Mouse (Mus musculus): ENCODE measurements at regions not wholly inside any gene's neighbourhood (a gene's known extent, or its start where the extent isn't known, plus 50 kb on each side); places are given as distances from the start of the nearest gene placed in this dataset.

DNA sequence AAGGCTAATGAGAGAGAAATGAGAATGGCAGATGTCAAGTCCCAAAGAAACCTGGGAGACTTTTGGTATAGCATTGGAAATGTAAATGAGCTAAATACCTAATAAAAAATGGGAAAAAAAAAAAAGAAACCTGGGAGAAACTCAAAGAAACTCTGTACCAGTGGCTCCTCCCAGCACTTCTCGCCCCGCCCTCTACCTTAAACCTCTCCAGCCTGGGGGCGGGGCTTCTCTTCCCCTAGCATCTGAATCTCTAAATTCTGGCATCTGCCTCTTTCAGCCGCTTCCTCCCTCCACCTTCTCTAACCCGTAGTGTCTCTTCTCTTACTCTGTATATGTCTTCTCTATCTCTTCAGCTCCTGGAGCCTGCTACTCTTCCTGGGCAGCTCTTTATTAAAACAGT is 53.2 kb downstream of the Gpr6 start:
- peak; percentile 39 for DNase-seq

DNA sequence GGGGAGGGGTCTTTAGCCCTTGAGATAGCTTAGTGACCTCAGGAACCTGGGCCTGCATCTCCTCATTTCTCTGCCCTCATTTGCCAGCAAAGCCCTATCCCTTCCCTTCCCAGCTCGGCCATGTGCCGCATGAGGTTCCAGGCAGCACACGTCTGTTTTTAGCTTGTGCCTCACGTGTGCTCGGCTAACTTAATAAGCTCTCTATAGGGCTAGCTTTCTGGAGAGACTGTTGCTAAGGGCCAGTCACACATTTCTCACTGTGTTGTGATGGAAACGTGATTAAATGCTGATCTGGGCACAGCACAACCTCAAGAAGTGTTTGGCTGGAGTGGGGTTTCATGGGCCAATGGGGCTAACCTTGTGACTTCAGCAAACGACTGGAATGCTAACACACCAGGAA is 55.5 kb downstream of the Gpr6 start:
- DNase-seq: peak; percentile 18

DNA sequence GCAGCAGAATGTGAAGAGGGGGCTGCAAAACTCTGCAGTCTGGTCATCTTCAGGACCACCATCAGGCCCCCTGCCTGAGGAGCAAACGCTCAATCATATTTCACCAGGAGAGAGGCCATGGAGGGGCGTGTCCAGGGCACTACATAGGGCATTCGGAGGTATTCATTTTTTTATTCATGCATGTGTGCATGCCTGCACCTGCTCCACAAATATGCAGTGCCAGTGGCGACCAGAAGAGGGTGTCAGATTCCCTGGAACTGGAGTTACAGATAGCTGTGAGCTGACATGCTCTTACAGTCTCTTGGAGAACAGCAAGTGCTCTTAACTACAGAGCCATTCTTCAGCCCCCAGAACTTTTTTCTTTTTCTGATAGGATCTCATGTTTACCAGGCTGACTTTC is 56.4 kb downstream of the Gpr6 start:
- peak; percentile 89 for DNase-seq

DNA sequence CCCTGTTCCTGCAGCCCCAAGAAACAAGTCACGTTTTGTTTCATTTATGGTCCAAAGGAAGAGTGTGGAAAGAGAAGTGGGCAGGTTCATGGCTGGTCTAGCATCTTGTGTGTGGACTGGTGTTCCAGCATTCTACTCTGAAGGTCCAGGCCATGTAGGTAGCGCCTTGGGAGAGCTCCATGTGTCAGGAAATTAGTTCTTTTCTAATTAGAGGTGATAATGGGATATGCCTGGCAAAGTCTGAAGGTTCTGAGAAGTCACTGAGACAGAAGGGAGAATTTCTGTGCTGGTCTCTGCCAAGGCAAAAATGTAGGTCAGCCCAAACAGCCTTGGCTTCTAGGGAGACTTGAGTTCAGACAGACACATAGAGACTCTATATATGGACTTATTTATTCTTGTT is 61.5 kb downstream of the Gpr6 start:
- peak; percentile 27 for DNase-seq

DNA sequence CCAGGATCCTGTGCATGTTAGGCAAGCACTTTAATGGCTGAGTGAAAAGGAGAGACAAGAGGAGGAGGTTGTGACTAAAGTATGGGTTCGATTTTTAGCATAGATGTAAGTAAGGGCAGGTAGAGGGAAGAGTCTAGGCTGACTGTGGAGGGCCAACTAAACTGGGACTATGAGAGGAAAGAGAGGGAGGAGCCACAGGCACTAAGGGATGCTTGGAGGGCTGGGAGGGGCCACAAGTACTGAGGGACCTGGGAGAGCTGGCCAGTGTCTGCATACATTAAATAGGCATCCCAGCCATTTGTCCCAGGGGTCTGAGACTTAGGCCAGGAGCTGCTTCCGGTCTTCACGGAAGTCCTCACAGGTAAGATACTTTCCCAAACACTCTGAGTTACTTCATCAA is 64.2 kb downstream of the Gpr6 start:
- no peak for DNase-seq

DNA sequence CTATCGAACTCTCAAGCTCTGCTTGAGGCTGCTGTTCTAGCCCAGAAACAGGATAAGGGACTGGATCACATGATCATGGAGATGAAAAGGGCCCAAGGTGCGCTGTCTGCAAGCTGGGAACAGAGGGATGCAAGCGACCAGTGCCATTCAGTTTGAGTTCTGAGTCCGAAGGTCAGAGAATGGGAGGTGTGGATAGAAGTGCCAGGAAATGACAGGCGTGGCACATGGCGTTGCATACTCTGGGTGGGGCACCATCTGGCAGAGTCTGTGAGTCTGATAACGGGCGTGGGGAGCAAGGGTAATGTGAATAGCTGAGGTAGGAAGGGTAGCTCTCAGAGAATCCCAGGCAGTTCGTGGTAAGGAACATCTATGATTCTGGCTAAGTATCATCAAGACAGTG is 65.5 kb downstream of the Gpr6 start:
- DNase-seq: no peak

DNA sequence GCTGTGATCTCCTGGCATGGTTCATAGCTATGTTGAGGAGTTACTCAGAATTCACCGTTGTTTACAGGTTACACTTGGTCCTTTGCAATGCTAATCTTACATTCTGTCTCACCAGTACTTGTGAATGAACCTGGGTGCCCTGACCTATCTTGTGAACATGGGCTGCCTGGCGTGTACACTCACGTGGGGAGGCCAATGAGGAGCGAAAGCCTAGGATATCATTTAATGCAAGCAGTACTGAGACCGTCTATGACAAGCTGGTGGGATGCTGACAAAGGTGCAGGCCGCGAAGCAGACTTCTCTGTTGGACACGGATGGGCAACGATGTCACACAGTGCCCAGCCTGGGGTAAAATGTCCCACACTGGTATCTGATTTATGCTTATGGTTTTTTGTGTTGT is 66.3 kb downstream of the Gpr6 start:
- DNase-seq: peak; percentile 85

DNA sequence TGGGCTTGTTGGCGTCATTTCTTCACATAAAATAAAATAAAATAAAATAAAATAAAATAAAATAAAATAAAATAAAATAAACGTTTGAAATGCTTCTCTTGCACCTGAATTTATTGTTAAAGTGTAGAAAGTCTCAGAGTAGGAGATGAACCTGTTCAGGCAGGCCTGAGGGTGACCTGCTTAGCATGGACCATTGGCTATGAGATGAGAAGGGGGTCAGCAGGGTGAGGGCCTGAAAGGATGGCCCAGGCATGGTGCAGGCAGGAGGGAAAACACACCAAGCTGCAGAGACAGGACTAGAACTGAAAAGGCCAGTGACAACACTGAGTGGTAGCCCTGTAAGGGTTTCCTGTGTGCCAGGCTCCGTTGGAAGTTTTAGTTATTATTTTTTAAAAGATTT is 67.3 kb downstream of the Gpr6 start:
- peak; percentile 69 for DNase-seq

DNA sequence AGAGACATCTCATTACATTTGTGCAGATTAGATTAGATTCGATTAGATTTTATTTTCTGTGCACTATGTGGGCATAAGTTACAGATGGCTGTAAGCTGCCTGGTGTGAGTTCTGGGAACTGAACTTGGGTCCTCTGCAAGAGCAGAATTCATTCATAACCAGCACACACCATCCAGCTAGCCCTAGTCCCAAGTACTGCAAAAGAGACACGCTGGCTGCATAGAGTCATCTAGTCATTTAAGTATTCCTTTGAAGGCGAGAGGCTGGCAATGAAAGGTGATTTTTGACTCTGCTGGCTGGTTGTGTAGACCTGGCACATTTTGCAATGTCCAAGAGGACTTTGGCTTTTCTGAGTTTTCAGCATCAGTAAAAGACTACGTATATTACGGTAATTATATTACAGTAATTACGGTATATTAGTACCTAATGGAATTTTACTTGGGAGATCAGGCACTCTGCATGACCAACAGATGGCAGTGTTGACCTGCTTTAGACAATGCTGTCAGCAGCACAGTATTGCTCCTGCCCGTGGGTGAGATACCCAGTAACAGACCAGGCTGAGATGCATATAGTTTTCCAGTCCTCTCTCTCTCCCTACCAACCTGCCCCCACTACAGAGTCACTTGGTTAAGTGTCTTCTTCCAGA is 67.9 kb downstream of the Gpr6 start:
- DNase-seq: peak; percentile 89

DNA sequence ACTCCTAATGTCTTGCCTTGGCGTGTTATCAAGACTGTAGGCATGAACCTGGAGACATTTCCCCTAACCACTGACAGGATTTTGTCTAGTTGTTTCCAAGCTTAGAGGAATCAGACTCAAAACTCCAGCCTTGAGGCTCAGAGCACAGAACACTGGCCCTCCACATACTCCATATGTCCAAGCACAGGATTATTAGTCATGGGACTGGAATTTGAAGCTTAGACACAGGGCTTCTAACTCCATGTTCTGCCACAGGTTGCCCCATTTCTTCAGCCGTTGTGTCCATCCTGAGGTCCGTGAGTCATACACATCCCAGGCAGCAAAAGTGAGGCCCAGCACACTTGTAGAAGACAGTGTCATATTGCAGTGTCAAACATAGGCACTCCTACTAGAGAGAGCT is 68.9 kb downstream of the Gpr6 start:
- DNase-seq: peak; percentile 70

DNA sequence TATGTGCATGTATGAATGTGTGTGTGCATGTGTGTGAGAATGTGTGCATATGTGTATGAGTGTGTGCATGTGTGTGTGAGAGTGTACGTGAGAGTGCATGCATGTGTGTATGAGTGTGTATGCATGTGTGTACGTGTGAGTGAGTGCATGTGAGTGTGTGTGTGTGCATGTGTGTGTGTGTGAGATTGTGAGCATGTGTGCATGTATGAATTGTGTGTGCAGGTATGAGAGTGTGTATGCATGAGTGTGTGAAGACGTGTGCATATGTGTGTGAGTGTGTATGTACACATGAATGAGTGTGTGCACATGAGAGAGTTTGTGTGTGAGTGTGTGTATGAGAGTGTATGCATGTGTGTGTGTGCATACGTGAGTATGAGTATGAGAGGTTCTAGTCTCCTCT is 71.1 kb downstream of the Gpr6 start:
- no peak for DNase-seq

DNA sequence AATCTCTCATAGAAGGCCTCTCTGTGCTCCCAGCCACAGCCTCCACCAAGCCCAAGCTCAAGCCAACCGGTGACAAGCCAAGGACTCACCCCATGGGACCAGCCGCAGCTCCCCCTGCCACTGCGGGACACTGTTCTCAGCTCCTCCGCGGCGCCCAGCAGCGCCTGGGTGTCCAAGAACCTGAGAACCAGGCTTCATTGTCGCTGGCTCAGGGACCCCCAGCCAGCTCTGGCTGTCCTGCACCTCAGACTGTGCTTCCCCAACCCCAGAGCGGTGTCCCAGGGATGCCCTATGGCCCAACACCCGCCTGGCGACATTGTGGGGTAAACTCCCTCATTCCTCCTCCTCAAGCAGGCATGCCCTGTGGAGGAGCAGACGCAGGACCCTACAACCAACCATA is 72.6 kb downstream of the Gpr6 start:
- DNase-seq: peak; percentile 68

DNA sequence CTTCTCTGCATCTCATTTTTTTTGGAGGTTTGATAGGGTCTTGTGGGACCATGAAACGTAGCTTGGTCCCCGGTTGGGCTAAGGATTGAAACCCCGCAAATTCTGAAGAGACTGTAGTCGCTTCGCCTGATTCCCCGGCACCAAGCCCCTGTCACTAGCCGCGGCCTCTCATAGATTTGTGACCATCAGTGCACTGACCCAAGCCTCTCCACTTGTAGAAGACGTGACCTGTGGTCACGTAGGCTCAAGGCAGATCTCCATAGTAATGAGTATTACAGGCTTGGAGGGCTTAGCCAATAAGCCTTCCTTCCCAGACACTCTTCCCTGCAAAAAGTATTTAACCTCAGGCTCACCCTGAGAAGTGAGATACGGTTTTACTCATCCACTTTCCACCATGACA is 73.3 kb downstream of the Gpr6 start:
- DNase-seq: no peak

DNA sequence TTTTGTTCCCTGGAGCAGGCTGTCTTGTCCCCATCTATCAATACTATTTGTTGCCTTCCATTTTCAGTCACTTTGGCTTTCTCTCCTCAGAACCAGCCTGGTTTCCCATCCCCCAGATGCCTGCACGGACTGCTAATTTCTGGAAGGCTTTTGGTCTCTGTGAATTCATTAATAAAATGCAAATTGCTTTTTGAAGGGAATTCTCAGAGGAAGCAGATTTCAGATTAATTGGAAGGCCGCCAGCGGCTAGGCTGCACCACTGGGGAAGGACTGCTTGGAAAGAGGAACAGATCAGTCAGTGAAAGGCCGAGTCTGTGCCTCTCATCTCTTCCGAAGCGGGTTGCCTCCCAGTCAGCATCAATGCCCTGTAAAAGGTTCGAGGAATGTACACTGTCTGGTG is 73.8 kb downstream of the Gpr6 start:
- peak; percentile 80 for DNase-seq

DNA sequence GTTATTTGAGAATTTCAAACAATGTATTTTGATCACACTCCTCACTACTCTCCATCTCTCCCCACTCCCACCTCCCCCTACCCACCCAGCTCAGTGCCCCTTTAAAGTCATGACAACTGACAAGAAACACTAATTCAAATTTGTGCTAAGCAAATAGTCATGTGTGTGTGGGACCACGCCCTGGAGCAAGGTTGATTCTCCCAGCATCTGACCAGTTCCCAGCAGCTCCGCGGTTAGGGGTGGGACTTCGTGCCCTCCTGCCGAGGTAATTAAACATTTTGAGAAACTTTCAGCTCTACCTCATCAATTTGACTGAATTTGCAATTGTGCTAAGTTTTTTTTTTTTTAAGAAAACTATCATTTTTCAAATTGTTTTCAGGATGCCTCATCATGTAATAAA is 74.5 kb downstream of the Gpr6 start:
- DNase-seq: peak; percentile 27
